Mouse (Mus musculus) midbrain, embryonic 14.5 days (tissue): ENCODE data around the gene Gm10134. TPM values are rescaled to one million over a fixed set of nuclear protein-coding genes. Genes with fewer than 3 reads are reported as not detected.

Experiments used
- ATAC-seq: fragments of 200-750 bp; cut with Nextera tagmentation; 2 replicates; pipeline ENCODE4 v1.8.0; 2017; ENCODE audit warnings: moderate number of reproducible peaks, moderate library complexity; ENCODE audit not compliant: low FRiP score, low TSS enrichment
- DNase-seq: peaks from one replicate; pipeline ENCODE4 v3.0.0-alpha.2; 2015
- H3K27ac ChIP-seq: fragments of 300-500 bp; sonication (generic); replicated peaks from 2 replicates; pipeline ENCODE4 v1.5.1; 2014; ENCODE audit warnings: mild to moderate bottlenecking, low read depth, low read length, moderate library complexity
- H3K27me3 ChIP-seq: fragments of 300-500 bp; sonication (generic); 2 replicates; pipeline ENCODE4 v1.6.1; 2014; ENCODE audit warnings: low read length, control low read depth, mixed read lengths; ENCODE audit not compliant: control insufficient read depth, insufficient read depth
- H3K36me3 ChIP-seq: fragments of 300-500 bp; sonication (generic); 2 replicates; pipeline ENCODE4 v1.6.1; 2014; ENCODE audit warnings: low read length, control low read depth; ENCODE audit not compliant: control insufficient read depth, insufficient read depth
- H3K4me1 ChIP-seq: fragments of 300-500 bp; sonication (generic); 2 replicates; pipeline ENCODE4 v1.6.1; 2014; ENCODE audit warnings: mild to moderate bottlenecking, antibody characterized with exemption, low read length, control low read depth; ENCODE audit not compliant: control insufficient read depth, insufficient read depth
- H3K4me2 ChIP-seq: fragments of 300-500 bp; sonication (generic); 2 replicates; pipeline ENCODE4 v1.6.1; 2014; ENCODE audit warnings: mild to moderate bottlenecking, low read length, moderate library complexity
- H3K4me3 ChIP-seq: fragments of 300-500 bp; sonication (generic); replicated peaks from 2 replicates; pipeline ENCODE4 v1.5.1; 2014; ENCODE audit warnings: low read depth, low read length
- H3K9ac ChIP-seq: fragments of 300-500 bp; sonication (generic); replicated peaks from 2 replicates; pipeline ENCODE4 v1.6.1; 2014; ENCODE audit warnings: mild to moderate bottlenecking, low read length, moderate library complexity
- H3K9me3 ChIP-seq: fragments of 300-500 bp; sonication (generic); 2 replicates; pipeline ENCODE4 v1.6.1; 2016; ENCODE audit warnings: low read length, control low read depth, mixed read lengths; ENCODE audit not compliant: control insufficient read depth
- WGBS: fragments of 180-500 bp; shearing (Covaris S2); extraction: QIAGEN DNeasy Blood & Tissue Kit; methylation state at CpG from one replicate; pipeline ENCODE4 v1.1.7; 2014; 5-methylcytosine and 5-hydroxymethylcytosine counted together
- polyA plus RNA-seq: library from polyadenylated mRNA; unstranded; fragments of >200 nt; fragmentation: Nextera tagmentation; extraction: Ambion mirVana; gene quantifications from 2 replicates; pipeline ENCODE4 v1.2.1, GENCODE M21; 2014

The Gm10134 gene
- polyA plus RNA-seq, 1 experiment from 2014 or later: 1.8 TPM

DNA sequence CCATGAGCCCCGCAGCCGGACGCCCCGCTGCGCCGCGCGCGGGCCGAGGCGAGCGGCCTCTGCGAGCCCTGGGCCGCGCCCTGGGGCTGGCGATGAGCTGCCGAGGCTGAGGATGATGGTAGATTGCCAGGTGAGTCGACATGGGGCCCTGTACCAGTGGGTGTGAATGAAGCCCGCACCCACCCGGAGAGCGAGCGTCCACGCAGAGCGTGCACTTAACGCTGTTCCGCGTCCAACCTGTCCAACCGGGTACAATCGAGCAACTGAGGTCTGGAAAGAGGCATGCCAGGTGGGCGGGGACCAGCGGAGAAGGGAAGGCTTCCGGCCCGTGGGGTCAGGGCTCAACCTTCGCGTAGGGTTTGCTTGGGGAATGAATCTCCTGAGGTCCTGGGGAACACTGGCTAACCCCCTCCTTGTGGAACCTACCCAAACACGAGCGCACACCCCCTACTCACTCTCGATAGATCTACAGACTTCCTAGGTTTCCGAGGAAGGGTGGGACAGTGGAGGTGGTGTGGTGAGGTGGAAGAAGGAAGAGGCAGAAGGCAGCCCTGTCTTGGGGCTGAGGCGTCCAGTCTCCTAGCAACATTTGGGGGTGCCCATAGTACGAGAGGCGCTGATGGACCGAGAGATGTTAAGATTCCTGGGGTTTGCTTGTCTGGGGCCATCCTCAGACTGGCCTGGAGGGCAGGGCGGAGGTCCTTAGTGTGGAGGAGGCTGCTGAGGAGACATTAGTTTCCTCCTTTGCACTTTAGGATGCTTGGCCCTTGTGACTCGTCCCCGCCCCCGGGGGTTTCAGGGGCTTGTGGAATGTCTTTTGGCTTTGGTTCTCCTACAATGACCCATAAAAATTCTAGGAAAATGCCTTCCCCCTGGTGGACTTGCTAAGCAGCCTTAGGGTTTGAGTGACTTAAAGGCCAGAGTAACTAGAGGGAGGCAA lies 7.8 kb downstream of the Gm10134 start:
- Histone ChIP-seq H3K9ac (peak overlapping the region; percentile 97), H3K4me1 (peaks cover 36% of the 10 kb centered on the region), H3K36me3 (peaks cover 8% of the 10 kb centered on the region), H3K27me3 (no peaks in the 10 kb centered on the region), H3K4me3 (peak overlapping the region; percentile 92), H3K27ac (peak overlapping the region; percentile 92), H3K4me2 (peak overlapping the region; percentile 85), H3K9me3 (no peaks in the 10 kb centered on the region)
- peak; percentile 35; the same call in 1 of the 2 replicates for ATAC-seq
- 5% methylated on average over 47 of the region's 47 CpGs for WGBS
- DNase-seq: peak; percentile 68

DNA sequence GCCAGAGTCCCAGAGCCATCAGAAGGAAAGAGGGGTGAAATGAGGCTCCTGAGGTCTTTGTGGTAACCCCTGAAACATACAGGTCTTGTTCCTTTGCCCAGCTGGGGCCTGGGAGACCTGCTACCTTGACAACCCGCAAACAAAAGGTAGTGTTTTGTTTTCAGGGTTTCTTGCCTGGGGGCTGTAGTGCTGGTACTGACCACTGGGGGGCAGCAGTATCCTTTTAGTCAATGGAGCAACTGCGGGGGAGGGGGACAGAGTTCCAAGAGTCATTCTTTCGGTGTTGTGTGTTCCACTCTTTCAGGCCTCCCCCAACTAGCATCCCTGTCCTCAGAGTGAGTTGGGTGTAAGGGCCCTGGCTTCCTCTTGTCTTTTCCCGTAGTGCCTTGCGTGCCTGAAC lies 8.6 kb downstream of the Gm10134 start:
- peak overlapping the region; percentile 85 for H3K4me2 ChIP-seq
- DNase-seq (peak; percentile 92), ATAC-seq (no peak; the same call in 1 of the 2 replicates)
- WGBS: 22% methylated on average over 5 of the region's 5 CpGs
- peak overlapping the region; percentile 92 for H3K4me3 ChIP-seq
- H3K9ac ChIP-seq: peak overlapping the region; percentile 97
- H3K27me3 ChIP-seq: no peaks in the 10 kb centered on the region
- H3K4me1 ChIP-seq: peaks cover 39% of the 10 kb centered on the region
- H3K27ac ChIP-seq: peak overlapping the region; percentile 92
- H3K9me3 ChIP-seq: no peaks in the 10 kb centered on the region
- H3K36me3 ChIP-seq: peaks cover 8% of the 10 kb centered on the region

DNA sequence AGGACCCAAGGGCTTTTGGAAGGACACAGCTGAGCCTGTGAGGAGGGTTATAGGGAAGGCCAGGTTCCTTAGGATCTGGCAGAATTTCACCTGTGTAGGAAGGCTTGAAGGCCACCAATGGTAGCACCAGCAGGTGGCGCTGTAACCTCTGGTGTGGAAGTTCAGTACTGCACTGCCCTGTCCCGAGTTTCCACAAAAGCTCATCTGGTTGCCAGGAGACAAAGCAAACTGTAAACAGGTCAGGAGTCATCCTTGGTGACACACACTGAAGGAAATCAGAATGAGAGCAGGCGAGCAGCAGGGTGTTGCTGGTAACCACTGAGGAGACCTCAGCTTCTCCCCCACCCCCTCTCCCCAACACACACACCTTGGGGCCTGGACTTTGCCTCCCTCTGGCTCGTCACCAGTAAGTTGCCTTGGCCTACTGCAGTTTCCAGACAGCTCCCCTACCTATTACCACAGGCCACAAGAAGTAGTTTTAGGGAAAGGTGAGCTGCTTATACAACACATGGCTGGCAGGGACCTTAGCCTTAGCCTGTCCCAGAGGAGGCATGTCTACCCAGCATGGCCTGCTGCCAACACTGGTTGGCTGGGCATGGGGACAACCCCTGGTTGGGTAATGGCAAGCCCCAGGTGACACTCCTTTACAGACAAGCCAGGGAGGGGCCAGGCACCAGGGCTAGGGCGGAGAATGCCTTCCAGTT lies 11.5 kb downstream of the Gm10134 start:
- no peak overlapping the region for H3K4me3 ChIP-seq
- DNase-seq: peak; percentile 75
- 45% methylated on average over 5 of the region's 5 CpGs for WGBS
- H3K4me2 ChIP-seq: peak overlapping the region; percentile 32; the same call in 1 of the 2 replicates
- H3K27me3 ChIP-seq: no peaks in the 10 kb centered on the region
- peaks cover 42% of the 10 kb centered on the region for H3K4me1 ChIP-seq
- H3K9me3 ChIP-seq: no peaks in the 10 kb centered on the region
- peak overlapping the region; percentile 50; the same call in 1 of the 2 replicates for H3K27ac ChIP-seq
- H3K9ac ChIP-seq: no peak overlapping the region
- ATAC-seq: no peak
- H3K36me3 ChIP-seq: peaks cover 18% of the 10 kb centered on the region

DNA sequence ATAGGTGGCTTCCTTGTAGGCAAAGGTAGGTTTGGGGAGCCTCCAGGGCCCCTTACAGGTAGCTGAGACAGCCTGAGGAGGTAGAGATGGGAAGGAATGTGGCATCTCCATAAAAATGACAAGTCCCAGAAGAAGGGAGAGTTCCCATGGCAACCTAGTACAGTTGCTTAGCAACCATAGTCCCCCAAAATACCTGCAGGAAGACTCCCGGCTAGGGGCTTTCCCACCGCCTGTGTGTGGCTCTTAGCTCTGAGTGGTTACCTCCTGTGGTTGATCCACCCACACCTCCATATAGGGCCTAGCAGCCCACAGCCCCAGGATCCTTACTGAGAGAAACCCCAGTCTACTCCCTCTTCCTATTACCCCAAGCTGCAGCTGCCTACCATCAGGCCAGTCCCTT lies 12.3 kb downstream of the Gm10134 start:
- Histone ChIP-seq H3K9ac (no peak overlapping the region; the same call in 1 of the 2 replicates), H3K4me3 (no peak overlapping the region), H3K4me2 (peak overlapping the region; percentile 32), H3K27ac (peak overlapping the region; percentile 50), H3K4me1 (peaks cover 42% of the 10 kb centered on the region), H3K36me3 (peaks cover 22% of the 10 kb centered on the region), H3K9me3 (no peaks in the 10 kb centered on the region), H3K27me3 (no peaks in the 10 kb centered on the region)
- DNase-seq (peak; percentile 71), ATAC-seq (no peak)
- WGBS: 10% methylated on average over 2 of the region's 2 CpGs

DNA sequence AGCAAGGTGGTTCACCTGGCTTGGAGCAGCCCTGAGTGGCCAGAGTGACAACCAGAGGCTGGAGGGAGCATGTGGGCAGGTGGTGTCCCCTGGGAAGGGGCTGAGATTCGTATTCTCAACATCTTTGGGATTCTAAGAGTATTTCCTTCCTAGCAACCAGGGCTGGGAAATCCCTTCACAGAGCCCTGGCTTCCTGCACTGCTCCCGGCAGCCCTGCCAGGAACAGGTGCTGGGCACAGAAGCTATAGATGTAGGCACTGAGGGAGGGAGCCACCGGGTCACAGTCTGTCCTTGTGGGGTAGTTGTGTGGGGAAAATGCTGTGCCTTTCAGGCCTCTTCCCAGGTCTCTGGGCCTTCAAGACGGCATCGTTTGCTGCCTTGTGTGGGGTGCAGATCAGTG lies 14.7 kb downstream of the Gm10134 start:
- DNase-seq: no peak
- Histone ChIP-seq H3K27me3 (no peaks in the 10 kb centered on the region), H3K27ac (0 out of 2 replicates have a peak overlapping the region, but pooled peaks have one; percentile 13), H3K4me3 (no peak overlapping the region), H3K36me3 (peaks cover 22% of the 10 kb centered on the region), H3K4me1 (peaks cover 46% of the 10 kb centered on the region), H3K9ac (no peak overlapping the region), H3K4me2 (no peak overlapping the region), H3K9me3 (no peaks in the 10 kb centered on the region)
- no peak for ATAC-seq
- 66% methylated on average over 5 of the region's 5 CpGs for WGBS

DNA sequence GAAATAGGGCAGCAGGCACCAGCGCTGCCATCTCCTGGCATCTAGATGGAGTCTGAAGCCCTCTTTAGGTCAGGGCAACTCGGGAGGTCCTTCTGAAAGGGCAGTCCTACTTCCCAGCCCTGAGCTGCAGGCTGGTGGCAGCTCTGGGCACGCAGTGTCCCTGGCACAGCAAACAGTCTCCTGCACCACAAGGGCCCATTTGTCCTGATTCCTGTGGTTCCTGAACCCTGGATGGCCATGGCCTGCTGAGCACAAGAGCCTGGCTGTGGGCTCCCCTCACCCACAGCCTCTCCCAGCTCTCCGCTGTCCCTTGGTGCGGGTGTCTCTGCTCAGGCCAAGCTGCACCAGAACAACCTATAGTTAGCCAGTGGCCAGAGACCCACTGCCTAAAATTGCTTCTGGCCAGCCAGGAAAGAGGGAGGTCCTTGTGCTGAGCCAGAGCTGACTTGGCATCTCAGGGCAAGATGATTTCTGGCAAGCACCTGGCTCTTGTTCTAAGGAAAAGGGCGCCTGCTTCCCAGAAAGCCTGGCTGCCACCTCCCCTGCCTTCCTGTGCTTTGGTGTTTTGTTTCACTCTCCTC lies 15.8 kb downstream of the Gm10134 start:
- H3K9ac ChIP-seq: no peak overlapping the region
- 87% methylated on average over 6 of the region's 6 CpGs for WGBS
- H3K27ac ChIP-seq: no peak overlapping the region
- peaks cover 47% of the 10 kb centered on the region for H3K4me1 ChIP-seq
- no peak overlapping the region for H3K4me2 ChIP-seq
- no peak overlapping the region for H3K4me3 ChIP-seq
- no peaks in the 10 kb centered on the region for H3K9me3 ChIP-seq
- no peak for DNase-seq
- ATAC-seq: no peak
- H3K27me3 ChIP-seq: no peaks in the 10 kb centered on the region
- H3K36me3 ChIP-seq: peaks cover 14% of the 10 kb centered on the region

GRCm38 (mm10) chr2:28522166-28522565 lies 16.3 kb downstream of the Gm10134 start:
- Histone ChIP-seq H3K9me3 (no peaks in the 10 kb centered on the region), H3K4me1 (peaks cover 47% of the 10 kb centered on the region), H3K27me3 (no peaks in the 10 kb centered on the region), H3K27ac (no peak overlapping the region), H3K9ac (no peak overlapping the region), H3K4me2 (no peak overlapping the region), H3K4me3 (no peak overlapping the region), H3K36me3 (peaks cover 13% of the 10 kb centered on the region)
- ATAC-seq (no peak), DNase-seq (no peak)
- WGBS: 92% methylated on average over 4 of the region's 4 CpGs

DNA sequence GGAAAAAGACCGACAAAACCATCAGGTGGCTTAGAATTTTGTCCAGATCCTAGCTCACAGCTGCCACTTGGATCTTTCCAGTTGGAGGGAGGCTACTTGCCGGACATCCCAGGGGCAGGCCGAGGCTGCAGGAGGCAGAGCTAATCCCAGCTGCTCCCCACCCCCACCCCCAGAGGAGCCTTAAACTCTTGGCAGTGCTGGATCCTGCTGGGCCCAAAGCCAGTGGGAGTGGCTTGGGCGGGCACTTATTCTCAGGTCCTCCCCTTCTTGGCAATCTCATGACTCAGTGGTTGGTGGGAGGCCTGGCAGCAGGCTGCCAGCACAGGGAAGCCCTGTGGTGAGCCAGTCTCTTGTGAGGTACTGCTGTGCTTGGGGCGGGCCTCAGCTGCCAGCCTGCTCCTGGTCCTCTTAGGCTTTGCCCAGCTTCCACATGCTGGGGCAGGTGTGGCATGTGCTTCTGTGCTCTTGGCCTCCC lies 17.8 kb downstream of the Gm10134 start:
- WGBS: 8% methylated on average over 5 of the region's 5 CpGs
- Histone ChIP-seq H3K27me3 (no peaks in the 10 kb centered on the region), H3K4me2 (no peak overlapping the region), H3K36me3 (peaks cover 13% of the 10 kb centered on the region), H3K27ac (peak overlapping the region; percentile 15), H3K4me1 (peaks cover 43% of the 10 kb centered on the region), H3K9me3 (no peaks in the 10 kb centered on the region), H3K4me3 (no peak overlapping the region), H3K9ac (no peak overlapping the region)
- DNase-seq: peak; percentile 85
- ATAC-seq: peak; percentile 71
